Mouse (Mus musculus) stomach, embryonic 15.5 days (tissue): Measurements from ENCODE around the gene Smg9. TPM values are rescaled to one million over a fixed set of nuclear protein-coding genes. Genes with fewer than 3 reads are reported as not detected.

Experiments
- ATAC-seq: fragments of 200-750 bp; cut with Nextera tagmentation; 2 replicates; pipeline ENCODE4 v1.8.0; 2017; ENCODE audit warnings: low read depth, moderate number of reproducible peaks, moderate TSS enrichment; ENCODE audit not compliant: insufficient read depth, low FRiP score
- H3K27ac ChIP-seq: fragments of 300-500 bp; sonication (generic); 2 replicates; pipeline ENCODE4 v1.5.1; 2015; ENCODE audit warnings: mild to moderate bottlenecking, inconsistent platforms
- H3K27me3 ChIP-seq: fragments of 300-500 bp; sonication (generic); replicated peaks from 2 replicates; pipeline ENCODE4 v1.6.1; 2015; ENCODE audit warnings: inconsistent platforms
- H3K36me3 ChIP-seq: fragments of 300-500 bp; sonication (generic); 2 replicates; pipeline ENCODE4 v1.6.1; 2015; ENCODE audit warnings: inconsistent platforms
- H3K4me1 ChIP-seq: fragments of 300-500 bp; sonication (generic); 2 replicates; pipeline ENCODE4 v1.6.1; 2015; ENCODE audit warnings: inconsistent platforms
- H3K4me2 ChIP-seq: fragments of 300-500 bp; sonication (generic); 2 replicates; pipeline ENCODE4 v1.6.1; 2015; ENCODE audit warnings: mild to moderate bottlenecking, inconsistent platforms
- H3K4me3 ChIP-seq: fragments of 300-500 bp; sonication (generic); replicated peaks from 2 replicates; pipeline ENCODE4 v1.5.1; 2015; ENCODE audit warnings: inconsistent platforms
- H3K9ac ChIP-seq: fragments of 300-500 bp; sonication (generic); 2 replicates; pipeline ENCODE4 v1.6.1; 2015; ENCODE audit warnings: inconsistent platforms
- H3K9me3 ChIP-seq: fragments of 300-500 bp; sonication (generic); 2 replicates; pipeline ENCODE4 v1.6.1; 2016; ENCODE audit warnings: inconsistent platforms
- WGBS: fragments of 180-500 bp; shearing (Covaris S2); methylation state at CpG from one replicate; pipeline ENCODE4 v1.1.7; 2015; 5-methylcytosine and 5-hydroxymethylcytosine counted together
- polyA plus RNA-seq: library from polyadenylated mRNA; unstranded; fragments of >200 nt; fragmentation: Nextera tagmentation; extraction: Ambion mirVana; gene quantifications from 2 replicates; pipeline ENCODE4 v1.2.1, GENCODE M21; 2015

Smg9 gene
- polyA plus RNA-seq, 1 experiment from 2014 or later: 20.9 TPM

- Histone ChIP-seq H3K9ac (no peak overlapping the region), H3K4me3 (no peak overlapping the region), H3K9me3 (no peaks in the 10 kb centered on the region), H3K36me3 (no peaks in the 10 kb centered on the region), H3K27ac (no peak overlapping the region), H3K4me2 (no peak overlapping the region), H3K27me3 (no peaks in the 10 kb centered on the region), H3K4me1 (peaks cover 8% of the 10 kb centered on the region; the same call in 1 of the 2 replicates)
- no peak for ATAC-seq
- 73% methylated on average over 5 of the region's 5 CpGs for WGBS
These were observed 56.3 kb downstream of the Smg9 start for GRCm38 (mm10) chr7:24455726-24456125.

GRCm38 (mm10) chr7:24457726-24458370, 58.4 kb downstream of the Smg9 start:
- H3K27me3 ChIP-seq: no peaks in the 10 kb centered on the region
- no peak for ATAC-seq
- no peak overlapping the region for H3K27ac ChIP-seq
- no peak overlapping the region for H3K4me2 ChIP-seq
- no peak overlapping the region for H3K4me3 ChIP-seq
- no peaks in the 10 kb centered on the region for H3K36me3 ChIP-seq
- WGBS: 60% methylated on average over 10 of the region's 10 CpGs
- peaks cover 22% of the 10 kb centered on the region for H3K4me1 ChIP-seq
- no peak overlapping the region for H3K9ac ChIP-seq
- no peaks in the 10 kb centered on the region for H3K9me3 ChIP-seq

GRCm38 (mm10) chr7:24459440-24459839, 60.0 kb downstream of the Smg9 start:
- H3K4me3 ChIP-seq: no peak overlapping the region
- no peaks in the 10 kb centered on the region for H3K36me3 ChIP-seq
- H3K9me3 ChIP-seq: no peaks in the 10 kb centered on the region
- H3K27ac ChIP-seq: peak overlapping the region; percentile 74
- no peak overlapping the region for H3K9ac ChIP-seq
- WGBS: 78% methylated on average over 5 of the region's 5 CpGs
- H3K27me3 ChIP-seq: no peaks in the 10 kb centered on the region
- no peak overlapping the region for H3K4me2 ChIP-seq
- peak; percentile 58 for ATAC-seq
- peaks cover 27% of the 10 kb centered on the region for H3K4me1 ChIP-seq

DNA sequence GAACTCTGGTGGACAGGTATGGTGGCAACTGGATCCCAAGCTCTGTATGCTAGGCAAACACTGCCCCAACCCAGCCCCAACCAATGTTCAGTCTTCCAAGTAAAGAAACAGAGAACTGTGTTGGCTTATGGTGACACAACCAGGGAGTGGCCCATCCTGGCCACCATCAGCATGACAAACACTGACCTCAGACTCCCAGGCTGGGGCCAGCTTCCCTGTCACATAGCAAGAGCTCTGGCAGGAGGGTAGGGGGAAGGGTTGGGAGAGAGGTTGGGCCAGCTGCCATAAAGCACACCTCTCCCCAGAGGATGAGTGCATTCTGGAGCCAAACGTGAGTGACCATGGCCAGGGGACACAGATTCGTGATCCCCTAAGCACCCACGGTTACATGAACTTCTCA, 60.4 kb downstream of the Smg9 start:
- no peak overlapping the region for H3K4me3 ChIP-seq
- no peaks in the 10 kb centered on the region for H3K36me3 ChIP-seq
- no peak overlapping the region for H3K4me2 ChIP-seq
- no peaks in the 10 kb centered on the region for H3K9me3 ChIP-seq
- H3K27ac ChIP-seq: peak overlapping the region; percentile 74
- H3K4me1 ChIP-seq: peaks cover 27% of the 10 kb centered on the region
- ATAC-seq: peak; percentile 71
- H3K9ac ChIP-seq: no peak overlapping the region
- 52% methylated on average over 3 of the region's 3 CpGs for WGBS
- H3K27me3 ChIP-seq: no peaks in the 10 kb centered on the region

DNA sequence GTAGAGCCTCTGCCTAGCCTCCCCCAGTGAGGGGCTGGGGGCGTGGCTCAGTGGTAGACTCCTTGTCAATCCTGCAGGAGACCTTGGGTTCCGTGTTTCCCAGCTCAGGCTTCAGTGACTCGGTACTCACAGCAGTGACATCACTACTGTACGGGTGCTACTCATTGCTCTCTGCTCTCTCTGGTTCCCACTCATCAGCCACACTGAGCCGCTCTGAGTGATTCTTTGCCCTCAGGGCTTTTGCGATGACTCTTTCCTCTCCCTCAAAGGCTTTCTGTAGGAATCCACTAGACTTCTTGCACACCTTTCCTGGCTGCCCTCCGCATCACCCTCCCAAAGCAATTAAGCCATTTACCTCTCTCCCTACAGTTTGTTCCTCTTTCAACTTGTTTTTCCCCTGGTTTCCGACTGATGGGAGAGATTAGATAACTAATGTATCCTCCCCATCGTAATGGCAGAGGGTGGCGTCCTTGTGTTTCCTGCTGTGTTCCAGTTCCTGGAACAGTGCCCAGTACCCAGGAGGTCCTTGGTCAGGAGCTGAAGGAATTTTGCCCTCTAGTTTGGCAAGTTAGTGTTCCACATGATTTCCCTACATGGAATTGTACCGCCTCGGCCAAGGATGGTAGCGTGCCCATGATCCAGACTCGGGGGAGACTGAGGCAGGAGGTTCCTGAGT, 62.1 kb downstream of the Smg9 start:
- Histone ChIP-seq H3K36me3 (peaks cover 4% of the 10 kb centered on the region; the same call in 1 of the 2 replicates), H3K27me3 (no peaks in the 10 kb centered on the region), H3K9ac (no peak overlapping the region), H3K4me2 (peak overlapping the region; percentile 68), H3K4me1 (peaks cover 27% of the 10 kb centered on the region), H3K4me3 (no peak overlapping the region), H3K27ac (peak overlapping the region; percentile 84; the same call in 1 of the 2 replicates), H3K9me3 (no peaks in the 10 kb centered on the region)
- WGBS: 44% methylated on average over 14 of the region's 14 CpGs
- no peak for ATAC-seq

DNA sequence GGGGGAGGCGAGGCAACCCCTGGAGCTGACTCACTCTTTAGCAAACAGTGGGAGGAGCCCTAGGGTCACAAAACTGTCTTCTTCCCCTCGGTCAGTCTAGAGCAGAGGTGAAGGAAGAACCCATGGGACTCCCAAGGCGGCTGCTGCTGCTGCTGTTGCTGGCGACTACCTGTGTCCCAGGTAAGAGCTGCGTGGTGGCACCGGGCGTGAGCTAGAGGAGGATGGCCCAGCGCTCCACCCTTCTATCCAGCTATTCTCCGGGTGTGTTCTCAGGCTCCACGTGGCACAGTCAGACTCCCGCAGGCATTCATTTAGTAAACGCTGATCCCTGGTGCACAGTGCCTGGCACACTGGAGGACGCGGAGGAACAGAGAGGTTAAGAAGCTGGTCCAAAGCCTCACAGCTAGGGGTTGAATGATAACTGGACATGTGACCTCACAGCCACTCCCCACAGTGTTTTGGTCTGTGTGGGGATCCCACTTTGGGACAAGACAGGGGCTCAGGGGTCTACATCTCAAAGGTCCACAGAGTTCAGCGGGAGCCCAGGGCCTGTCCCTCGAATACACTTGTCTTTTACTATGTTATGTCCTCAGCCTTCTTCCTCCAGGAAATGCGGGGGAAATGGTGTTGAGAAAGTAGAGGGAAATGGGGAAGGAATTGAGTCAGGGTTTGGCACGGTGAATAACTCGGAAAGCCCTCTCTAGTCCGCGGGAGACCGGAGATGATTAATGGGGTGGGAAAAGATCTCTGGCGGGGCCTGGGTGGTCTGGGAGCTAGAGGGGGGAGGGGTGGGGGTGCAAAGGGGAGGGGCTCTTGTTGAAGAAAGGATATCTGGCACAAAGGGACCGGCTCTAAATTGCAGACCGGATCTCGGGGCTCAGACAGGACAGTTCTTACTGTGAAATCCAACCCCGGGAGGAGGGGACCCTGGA, 63.2 kb downstream of the Smg9 start, which contains the start of gene Plaur:
TSS of gene Plaur (plus strand) at position 97 of the 932 bp plus-strand sequence.
- ATAC-seq: peak; percentile 65; the same call in 1 of the 2 replicates
- Histone ChIP-seq H3K36me3 (peaks cover 8% of the 10 kb centered on the region; the same call in 1 of the 2 replicates), H3K4me3 (peak within 1 kb of the TSS; percentile 44), H3K27me3 (no peaks in the 10 kb centered on the region), H3K9me3 (no peaks in the 10 kb centered on the region), H3K4me1 (peaks cover 27% of the 10 kb centered on the region), H3K27ac (peak within 1 kb of the TSS; percentile 84), H3K9ac (no peak within 1 kb of the TSS), H3K4me2 (peak within 1 kb of the TSS; percentile 68)
- 2% methylated on average over 27 of the region's 27 CpGs for WGBS

DNA sequence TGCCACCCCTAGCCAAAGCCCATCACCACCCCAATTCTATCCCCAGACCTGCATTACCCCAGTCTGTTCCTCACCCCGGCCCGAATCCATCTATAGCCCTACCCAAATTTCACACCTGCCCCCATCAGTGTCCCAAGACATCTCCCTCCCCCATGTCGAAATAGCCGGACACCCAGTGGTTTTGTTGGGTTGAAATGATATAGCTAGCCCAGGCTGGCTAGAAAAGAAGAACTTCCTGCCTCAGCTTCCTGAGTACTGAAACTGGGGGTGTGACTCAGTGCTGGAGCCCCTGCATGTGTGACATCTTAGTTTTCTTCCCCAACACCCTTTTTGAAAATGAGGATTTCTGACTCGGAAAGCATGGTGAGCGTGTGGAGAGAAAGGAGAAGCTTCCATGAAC, 67.4 kb downstream of the Smg9 start:
- H3K27ac ChIP-seq: no peak overlapping the region
- no peak overlapping the region for H3K9ac ChIP-seq
- H3K4me2 ChIP-seq: no peak overlapping the region
- H3K4me1 ChIP-seq: peaks cover 13% of the 10 kb centered on the region
- H3K27me3 ChIP-seq: no peaks in the 10 kb centered on the region
- ATAC-seq: no peak
- H3K9me3 ChIP-seq: no peaks in the 10 kb centered on the region
- H3K4me3 ChIP-seq: no peak overlapping the region
- H3K36me3 ChIP-seq: peaks cover 8% of the 10 kb centered on the region; the same call in 1 of the 2 replicates
- WGBS: 90% methylated on average over 6 of the region's 6 CpGs

DNA sequence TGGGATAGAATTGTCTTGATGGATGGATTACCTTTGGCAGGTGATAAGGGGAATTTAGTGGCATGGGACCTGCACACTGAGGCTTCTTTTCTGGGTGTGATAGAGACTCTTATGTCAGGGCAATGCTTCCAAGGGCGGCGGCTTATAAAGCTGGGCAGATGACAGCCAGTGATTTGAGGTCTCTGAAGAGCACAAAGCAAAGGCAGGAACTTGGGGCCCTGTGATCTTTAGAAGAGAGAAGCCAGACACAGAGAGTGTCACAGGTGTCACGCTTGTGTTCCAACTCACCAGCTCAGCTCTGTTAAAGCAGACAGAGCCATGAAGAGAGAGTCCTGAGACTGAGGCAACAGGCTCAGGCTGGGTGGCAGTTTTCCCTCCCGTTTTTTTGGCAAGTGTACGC, 68.5 kb downstream of the Smg9 start:
- Histone ChIP-seq H3K4me1 (peaks cover 5% of the 10 kb centered on the region; the same call in 1 of the 2 replicates), H3K27ac (no peak overlapping the region), H3K4me3 (no peak overlapping the region), H3K36me3 (peaks cover 13% of the 10 kb centered on the region), H3K9ac (no peak overlapping the region), H3K9me3 (no peaks in the 10 kb centered on the region), H3K4me2 (no peak overlapping the region), H3K27me3 (no peaks in the 10 kb centered on the region)
- WGBS: 76% methylated on average over 5 of the region's 5 CpGs
- no peak for ATAC-seq

DNA sequence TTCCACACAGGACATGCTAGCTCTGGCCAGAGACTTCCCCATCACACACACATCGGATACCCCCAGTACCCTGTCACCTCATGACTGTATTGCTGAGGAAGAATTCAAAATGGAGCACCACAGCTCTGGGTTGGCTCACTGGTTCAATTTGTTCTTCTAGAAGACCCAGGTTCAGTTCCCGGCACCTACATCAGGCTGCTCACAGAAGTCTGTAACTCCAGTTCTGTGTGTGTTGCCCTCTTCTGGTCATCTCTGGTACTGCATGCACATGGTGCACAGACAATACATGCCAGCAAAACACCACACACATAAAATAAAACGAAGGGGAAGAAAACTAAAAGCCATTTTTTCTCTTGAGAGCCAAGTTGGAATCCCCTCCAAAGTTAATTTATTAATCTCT, 69.7 kb downstream of the Smg9 start:
- Histone ChIP-seq H3K4me2 (no peak overlapping the region), H3K27me3 (no peaks in the 10 kb centered on the region), H3K4me1 (no peaks in the 10 kb centered on the region), H3K9ac (no peak overlapping the region), H3K36me3 (peaks cover 13% of the 10 kb centered on the region), H3K27ac (no peak overlapping the region), H3K4me3 (no peak overlapping the region), H3K9me3 (no peaks in the 10 kb centered on the region)
- ATAC-seq: no peak
- 88% methylated on average over 3 of the region's 3 CpGs for WGBS

DNA sequence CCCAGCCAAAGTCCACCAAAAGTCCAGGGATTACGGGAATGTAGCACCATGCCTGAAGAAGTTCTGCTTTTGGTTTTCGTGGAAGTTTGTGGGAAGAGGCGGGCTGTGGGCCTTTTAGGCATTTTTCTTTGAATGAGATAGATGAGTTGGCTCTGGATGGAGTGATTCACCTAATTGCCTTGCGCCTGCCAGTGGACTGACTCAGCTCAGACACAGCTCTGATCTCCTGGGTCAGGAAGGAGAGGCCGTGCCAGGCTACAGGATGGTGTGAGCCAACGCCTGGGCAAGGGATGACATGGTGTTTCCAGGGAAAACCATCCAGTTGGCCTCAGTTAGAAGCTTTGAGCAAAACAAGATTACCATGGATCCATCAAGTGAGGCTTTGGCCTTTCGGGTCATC, 70.9 kb downstream of the Smg9 start:
- H3K4me2 ChIP-seq: no peak overlapping the region
- H3K27me3 ChIP-seq: no peaks in the 10 kb centered on the region
- H3K36me3 ChIP-seq: peaks cover 19% of the 10 kb centered on the region
- H3K4me1 ChIP-seq: no peaks in the 10 kb centered on the region
- no peak overlapping the region for H3K27ac ChIP-seq
- H3K9ac ChIP-seq: no peak overlapping the region
- no peaks in the 10 kb centered on the region for H3K9me3 ChIP-seq
- H3K4me3 ChIP-seq: no peak overlapping the region
- 87% methylated on average over 7 of the region's 7 CpGs for WGBS
- no peak for ATAC-seq
